Mouse (Mus musculus) neural tube, postnatal 0 days (tissue): Measurements from ENCODE around the gene Ptprh. TPM values are rescaled to one million over a fixed set of nuclear protein-coding genes. Genes with fewer than 3 reads are reported as not detected.

Experiments used
- microRNA-seq: library from miRNA; unstranded; fragments of <30 nt; microRNA quantifications from one replicate; pipeline ENCODE4, GENCODE M21; 2016
- polyA plus RNA-seq: library from polyadenylated mRNA; unstranded; fragments of >200 nt; fragmentation: Nextera tagmentation; extraction: Ambion mirVana; gene quantifications from 2 replicates; pipeline ENCODE4 v1.2.1, GENCODE M21; 2015

Gene Ptprh
- 0.45 and 0.60 TPM in 2 replicates for polyA plus RNA-seq

DNA sequence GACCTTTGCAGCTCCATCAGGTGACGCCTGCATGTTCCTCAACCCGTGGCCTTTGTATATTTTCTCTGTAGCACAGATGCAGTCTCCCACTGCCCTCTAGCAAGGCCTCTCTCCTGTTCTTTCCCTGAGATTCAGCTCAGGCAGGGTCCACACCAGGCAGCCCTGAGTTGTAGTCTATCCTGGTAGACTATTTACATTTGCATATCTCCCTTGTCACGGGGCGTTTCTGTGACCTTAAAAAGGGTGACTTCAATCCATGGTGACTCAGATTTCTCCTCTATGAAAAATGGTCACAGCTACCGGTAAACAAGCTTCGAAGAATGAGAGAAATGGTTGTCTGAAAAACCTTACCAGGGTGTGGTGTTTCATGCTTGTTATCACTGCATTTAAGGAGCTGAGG lies at the start of gene Ptprh:
Gene Ptprh, minus strand, starts transcription at position 169 of the 400 bp plus-strand sequence.

GRCm38 (mm10) chr7:4631031-4631430 lies 27.2 kb upstream of the Ptprh start, which contains the start of gene Tmem86b:
Tmem86b (minus strand) TSS chr7:4631422.

GRCm38 (mm10) chr7:4547221-4547641 lies 56.6 kb downstream of the Ptprh start, which contains the start of gene Syt5:
Syt5 (minus strand) TSS chr7:4547541.

GRCm38 (mm10) chr7:4532005-4532729 lies 71.7 kb downstream of the Ptprh start, which contains the start of gene Dnaaf3:
Dnaaf3 (minus strand) TSS chr7:4532453.

GRCm38 (mm10) chr7:4524212-4524922 lies 79.5 kb downstream of the Ptprh start, which contains the start of gene Tnni3:
Tnni3 (minus strand) TSS chr7:4524229.

DNA sequence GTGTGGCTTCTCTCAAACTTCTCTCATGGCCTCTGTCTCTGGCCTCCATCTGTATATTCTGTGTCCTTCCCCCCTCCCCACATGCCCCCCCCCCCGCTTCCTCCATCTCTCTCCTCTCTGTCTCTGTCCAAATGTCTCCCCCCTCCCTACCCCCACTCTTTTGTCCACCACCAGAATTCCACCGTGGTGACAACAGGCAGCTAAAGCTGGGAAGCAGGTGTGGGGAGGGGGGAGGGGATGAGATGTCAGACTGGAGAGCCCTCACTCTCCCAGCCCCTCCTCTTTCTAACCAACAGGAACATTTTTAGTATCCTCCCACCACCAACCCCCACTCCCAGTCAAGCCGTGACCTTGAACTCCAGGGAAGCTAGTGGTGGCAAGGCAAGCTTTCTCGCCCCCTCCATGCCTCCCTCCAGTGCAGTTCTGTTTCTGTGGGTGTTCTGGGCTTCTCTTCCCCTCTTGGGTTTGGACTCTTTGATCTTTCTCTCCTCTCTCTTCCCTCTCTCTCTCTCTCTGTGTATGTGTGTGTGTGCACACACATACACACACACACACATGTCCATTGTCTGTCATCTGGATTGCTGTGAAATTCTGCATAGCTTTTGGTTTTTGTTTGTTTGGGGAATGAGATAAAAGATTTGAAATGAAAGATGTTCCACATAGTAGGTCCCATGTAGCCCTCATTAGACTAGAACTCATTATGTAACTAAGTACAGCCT lies 87.3 kb downstream of the Ptprh start, which contains the start of gene Tnnt1:
Gene Tnnt1, minus strand, starts transcription at position 51 of the 719 bp plus-strand sequence.

DNA sequence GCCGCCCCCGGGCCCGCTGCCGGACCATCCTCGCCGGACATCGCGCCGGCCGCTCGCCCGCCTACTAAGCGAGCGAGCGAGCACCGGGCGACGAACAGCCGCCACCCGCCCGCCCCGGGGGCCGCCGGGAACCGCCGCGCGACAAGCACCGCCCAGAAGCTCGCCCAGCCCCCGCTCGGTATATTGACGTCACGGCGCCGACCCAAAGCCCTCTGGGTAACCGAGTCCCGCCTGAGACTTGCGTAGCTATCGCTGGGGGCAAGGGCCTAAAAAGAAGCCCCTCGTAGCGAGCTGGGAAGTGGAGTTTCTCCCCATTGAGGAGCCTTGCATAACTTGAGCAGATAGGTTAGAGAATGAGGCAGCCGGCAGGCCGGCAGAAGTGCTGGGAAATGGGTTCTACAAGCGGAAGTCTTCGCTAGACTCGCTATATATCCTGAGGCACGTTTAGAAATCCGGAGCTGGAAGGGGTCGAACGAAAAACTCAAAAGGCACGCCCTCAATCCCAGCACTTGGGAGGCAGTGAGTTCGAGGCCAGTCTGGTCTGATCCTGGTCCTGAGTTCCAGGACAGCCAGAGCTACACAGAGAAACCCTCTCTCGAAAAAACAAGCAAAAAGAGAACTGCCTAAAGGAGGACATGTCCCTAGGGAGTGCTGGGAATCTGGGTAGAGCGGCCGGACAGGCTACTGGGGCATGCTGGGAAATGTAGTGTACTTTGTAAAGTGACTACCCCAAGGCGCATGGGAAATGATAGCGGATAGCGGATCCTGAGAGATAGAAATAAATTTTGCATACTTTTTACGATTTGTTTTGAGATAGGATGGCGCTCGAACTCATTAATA lies 102.1 kb downstream of the Ptprh start, which contains the start of gene Ppp1r12c:
Gene Ppp1r12c, minus strand, starts transcription at position 123 of the 840 bp plus-strand sequence.

Small RNA genes within 50 kb of the gene (microRNA-seq; reads per million reads assigned to microRNA genes)
- not detected for gene Gm23577

Other genes with a start within 250 kb of the Ptprh start
- not detected in 2 replicates for gene Gp6, start 206.3 kb downstream of the Ptprh start, polyA plus RNA-seq
- 34.3 and 37.5 TPM in 2 replicates for gene Rdh13, start 158.4 kb downstream of the Ptprh start, polyA plus RNA-seq
- gene Eps8l1, start 143.4 kb downstream of the Ptprh start, polyA plus RNA-seq, result 6.5 and 7.8 TPM in 2 replicates
- gene Ppp1r12c, start 102.4 kb downstream of the Ptprh start, polyA plus RNA-seq, result 45.1 and 47.7 TPM in 2 replicates
- 1.9 and 3.6 TPM in 2 replicates for gene Tnnt1, start 87.7 kb downstream of the Ptprh start, polyA plus RNA-seq
- gene Tnni3, start 79.8 kb downstream of the Ptprh start, polyA plus RNA-seq, result 2.0 and 2.4 TPM in 2 replicates
- gene Dnaaf3, start 71.6 kb downstream of the Ptprh start, polyA plus RNA-seq, result 1.5 and 2.1 TPM in 2 replicates
- 82.1 and 85.1 TPM in 2 replicates for gene Syt5, start 56.5 kb downstream of the Ptprh start, polyA plus RNA-seq
- gene Tmem86b, start 27.4 kb upstream of the Ptprh start, polyA plus RNA-seq, result 0.75 and 1.0 TPM in 2 replicates
- gene Ppp6r1, start 55.0 kb upstream of the Ptprh start, polyA plus RNA-seq, result 11.9 and 12.9 TPM in 2 replicates
- gene Hspbp1, start 81.0 kb upstream of the Ptprh start, polyA plus RNA-seq, result 159 and 162 TPM in 2 replicates
- 9.4 and 9.6 TPM in 2 replicates for gene Brsk1, start 86.6 kb upstream of the Ptprh start, polyA plus RNA-seq
- gene Tmem150b, start 121.2 kb upstream of the Ptprh start, polyA plus RNA-seq, result 0.13 TPM in 1 of 2 replicates, not detected in the other
- 27.9 and 32.2 TPM in 2 replicates for gene Kmt5c, start 136.1 kb upstream of the Ptprh start, polyA plus RNA-seq
- gene Cox6b2, start 149.1 kb upstream of the Ptprh start, polyA plus RNA-seq, result 64.8 and 72.7 TPM in 2 replicates
- gene Fam71e2, start 167.3 kb upstream of the Ptprh start, polyA plus RNA-seq, result not detected in 2 replicates
- 1.3 and 1.4 TPM in 2 replicates for gene Il11, start 178.8 kb upstream of the Ptprh start, polyA plus RNA-seq
- gene Tmem190, start 178.9 kb upstream of the Ptprh start, polyA plus RNA-seq, result not detected in 2 replicates
- gene Tmem238, start 185.6 kb upstream of the Ptprh start, polyA plus RNA-seq, result 15.1 and 19.9 TPM in 2 replicates
- 306 and 332 TPM in 2 replicates for gene Rpl28, start 188.8 kb upstream of the Ptprh start, polyA plus RNA-seq
- gene Ube2s, start 208.5 kb upstream of the Ptprh start, polyA plus RNA-seq, result 236 and 237 TPM in 2 replicates
- gene Shisa7, start 240.7 kb upstream of the Ptprh start, polyA plus RNA-seq, result 8.2 and 11.1 TPM in 2 replicates